Mouse (Mus musculus): ENCODE measurements around the gene Wdr73. TPM values are rescaled to one million over a fixed set of nuclear protein-coding genes. Genes with fewer than 3 reads are reported as not detected.

Wdr73 gene
- total RNA-seq, 2 experiments from 2014 or later: 27.5 to 29.9 TPM

DNA sequence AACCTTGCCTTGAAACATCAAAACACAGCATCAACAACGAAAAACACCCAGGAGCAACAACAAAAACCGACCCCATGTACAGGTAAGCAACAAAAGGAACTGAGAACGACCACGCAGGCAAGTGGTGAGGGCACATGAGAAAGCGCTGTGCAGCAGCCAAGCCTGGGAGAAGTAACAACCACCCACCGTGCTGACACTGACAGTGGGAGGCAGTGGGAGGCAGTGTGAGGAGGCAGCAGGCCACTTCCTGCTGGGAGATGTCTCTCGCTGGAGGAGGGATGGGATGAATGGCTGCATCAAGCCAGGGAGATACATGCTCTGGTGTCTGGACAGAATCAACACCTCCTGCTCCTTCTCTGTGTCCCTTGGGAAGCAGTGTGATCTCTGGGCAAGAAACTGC lies 3.9 kb downstream of the Wdr73 start:
- DNase-seq (ENCODE audit: low spot score in 2 of 2): peak; percentile 40 to 64

DNA sequence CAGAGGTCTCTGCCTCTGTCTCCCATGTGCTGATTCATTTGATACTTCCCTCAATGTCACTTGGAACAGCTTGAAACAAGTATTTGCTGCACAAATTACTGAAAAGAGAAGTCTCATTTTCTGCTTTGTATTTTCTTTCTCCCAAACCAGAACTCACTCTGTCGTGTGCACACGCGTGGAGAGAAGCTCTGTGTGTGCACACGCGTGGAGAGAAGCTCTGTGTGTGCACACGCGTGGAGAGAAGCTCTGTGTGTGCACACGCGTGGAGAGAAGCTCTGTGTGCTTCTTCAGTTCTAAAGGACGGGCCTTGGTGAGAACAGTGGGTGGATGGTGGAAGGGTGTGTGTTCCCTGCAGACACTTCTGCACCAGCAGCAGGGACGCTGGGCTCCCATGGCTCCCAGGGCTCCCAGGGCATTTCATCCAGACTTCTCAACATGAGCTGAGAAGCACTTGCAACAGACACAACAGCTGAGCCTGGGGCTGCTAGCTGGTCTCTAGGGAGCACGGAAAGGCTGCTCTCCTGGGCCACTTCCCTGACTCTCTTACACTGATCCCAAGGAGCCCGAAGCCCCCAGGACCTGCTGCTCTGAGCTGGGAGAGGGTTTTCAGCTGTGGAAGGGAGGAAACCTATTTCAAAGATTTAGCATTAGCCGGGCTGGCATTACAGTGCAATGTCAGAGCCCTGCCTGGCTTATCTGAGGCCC lies 6.1 kb downstream of the Wdr73 start:
- no peak for DNase-seq (ENCODE audit: low spot score in 2 of 2)

DNA sequence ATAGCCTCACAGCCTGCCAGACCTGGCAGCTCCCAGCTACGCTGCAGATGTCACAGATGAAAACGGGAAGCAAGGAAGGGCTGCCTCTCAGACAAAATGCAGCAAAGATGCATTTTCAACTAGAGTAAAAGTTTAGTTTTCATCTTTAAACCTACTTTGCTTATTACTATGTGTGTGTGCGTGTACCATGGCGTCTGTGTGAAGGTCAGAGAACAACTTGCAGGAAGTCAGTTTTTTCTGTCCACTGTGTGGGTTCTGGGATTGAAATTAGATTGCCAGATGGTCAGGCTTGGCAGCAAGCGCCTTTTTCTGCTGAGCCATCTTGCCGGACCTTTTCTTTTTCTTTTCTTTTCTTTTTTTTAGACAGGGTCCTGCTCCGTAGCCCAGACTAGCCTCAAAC lies 6.9 kb downstream of the Wdr73 start:
- DNase-seq (ENCODE audit: low spot score in 2 of 2): no peak

DNA sequence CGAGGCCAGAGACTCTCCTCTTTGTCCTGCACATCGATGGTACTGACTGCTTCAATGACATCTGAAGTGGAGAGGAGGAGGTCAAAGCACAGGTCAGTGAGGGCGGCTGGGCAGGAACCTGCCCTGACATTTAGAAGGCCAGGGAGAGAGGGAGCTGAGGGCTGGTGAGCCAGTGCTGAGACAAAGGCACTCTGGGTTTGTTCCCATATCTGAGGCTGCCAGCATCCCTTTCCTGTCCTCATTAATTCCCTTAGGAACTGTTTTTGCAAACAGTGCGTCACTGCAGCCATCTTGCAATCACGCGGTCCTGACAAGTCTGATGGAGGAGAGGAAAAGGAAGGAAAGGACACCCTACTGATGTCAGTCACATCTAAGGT lies 7.3 kb downstream of the Wdr73 start:
- DNase-seq (ENCODE audit: low spot score in 2 of 2): no peak

DNA sequence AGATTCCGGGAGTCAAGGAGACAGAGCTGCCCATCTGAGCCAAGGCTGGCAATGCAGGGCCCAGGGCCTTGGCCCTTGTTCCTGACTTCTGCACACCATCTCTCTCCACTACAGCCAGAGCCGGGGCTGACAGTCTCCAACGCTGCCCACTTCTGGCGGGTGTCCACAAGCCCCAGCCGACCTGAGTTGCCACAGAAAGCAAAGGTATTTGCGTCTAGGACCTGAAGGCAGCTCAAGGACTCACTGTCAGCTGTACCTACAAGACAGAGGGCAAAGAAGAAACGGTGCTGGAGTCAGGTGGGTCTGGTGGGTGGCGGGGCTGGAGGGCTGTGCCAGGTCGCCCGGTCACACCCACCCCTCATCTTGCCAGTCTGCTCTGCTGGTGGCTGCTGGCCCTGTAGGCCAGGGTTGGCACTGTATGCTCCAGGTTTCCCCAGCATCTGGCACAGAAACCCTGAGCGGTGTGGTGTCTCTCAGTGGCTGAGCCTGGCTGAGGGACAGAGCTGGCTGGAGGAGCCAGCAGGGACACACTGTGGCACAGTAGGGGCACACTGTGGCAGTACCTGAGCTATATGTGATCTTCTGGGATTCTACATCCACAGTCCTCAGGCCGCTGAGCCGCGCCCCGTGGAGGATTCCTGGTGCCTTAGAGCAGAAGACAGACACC lies 7.8 kb downstream of the Wdr73 start:
- no peak for DNase-seq (ENCODE audit: low spot score in 2 of 2)

DNA sequence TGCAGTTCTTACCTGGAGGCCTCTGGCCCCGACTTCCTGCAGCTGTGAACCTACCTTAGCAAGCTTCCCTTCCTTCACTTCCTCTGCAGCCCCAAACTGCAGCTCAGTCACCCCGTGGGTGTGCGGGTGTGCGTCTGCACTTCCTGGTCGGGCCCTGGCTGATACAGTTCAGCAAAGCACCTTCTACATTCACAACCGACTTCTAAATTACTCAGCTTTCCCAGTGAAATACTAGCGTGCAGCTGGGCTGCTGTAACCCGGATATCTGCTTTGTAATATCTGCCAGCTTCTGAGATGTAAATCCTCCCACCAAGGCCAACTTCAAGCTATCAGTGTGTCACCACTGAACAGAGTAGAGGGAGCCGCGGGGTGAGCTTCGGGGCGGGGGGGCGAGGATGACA lies 11.2 kb downstream of the Wdr73 start:
- DNase-seq (ENCODE audit: low spot score in 2 of 2): peak in 1 of 2 experiments; percentile 9

DNA sequence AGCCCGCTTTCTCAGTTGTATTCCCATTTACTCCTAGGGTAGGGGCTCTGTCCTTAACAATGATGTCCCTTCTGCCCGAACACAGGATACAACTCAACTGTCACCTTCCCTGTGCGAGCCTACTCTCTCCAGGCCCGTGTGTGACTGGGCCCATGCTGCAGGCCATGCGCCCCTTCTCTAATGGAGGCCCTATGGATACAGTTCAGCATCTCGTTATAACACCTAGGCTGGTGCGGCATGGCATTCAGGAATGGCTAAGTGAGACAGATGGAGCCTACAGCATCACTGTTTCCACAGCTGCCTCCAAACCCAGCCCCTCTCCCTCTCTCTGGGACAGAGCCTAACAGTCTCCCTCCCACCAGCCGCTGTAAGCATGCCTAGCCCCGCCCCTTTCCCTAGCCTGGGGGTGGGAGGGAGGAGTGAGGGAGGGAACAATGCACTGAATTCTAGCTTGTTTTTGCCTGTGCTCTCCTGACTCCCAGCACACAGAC lies 12.0 kb downstream of the Wdr73 start:
- DNase-seq (ENCODE audit: low spot score in 2 of 2): peak; percentile 48 to 50

DNA sequence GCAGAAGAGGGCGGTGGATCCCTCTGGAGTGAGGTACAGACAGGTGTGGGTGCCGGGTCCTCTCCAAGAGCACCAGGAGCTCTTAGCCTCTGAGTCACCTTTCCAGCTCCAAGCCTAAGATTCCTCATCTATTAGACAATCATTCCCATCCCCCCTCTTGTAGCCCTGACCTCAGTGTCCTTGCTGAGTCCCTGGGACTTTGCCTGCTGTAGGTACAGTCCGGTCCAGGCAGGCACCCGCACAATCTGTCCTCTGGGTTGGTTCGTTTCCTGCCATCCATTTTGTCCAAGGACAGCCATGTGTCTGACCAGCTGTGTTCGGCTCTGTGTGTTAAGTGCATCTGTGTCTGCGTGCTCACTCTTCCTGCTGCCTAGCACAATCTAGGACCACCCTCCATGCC lies 12.5 kb downstream of the Wdr73 start:
- DNase-seq (ENCODE audit: low spot score in 2 of 2): no peak

DNA sequence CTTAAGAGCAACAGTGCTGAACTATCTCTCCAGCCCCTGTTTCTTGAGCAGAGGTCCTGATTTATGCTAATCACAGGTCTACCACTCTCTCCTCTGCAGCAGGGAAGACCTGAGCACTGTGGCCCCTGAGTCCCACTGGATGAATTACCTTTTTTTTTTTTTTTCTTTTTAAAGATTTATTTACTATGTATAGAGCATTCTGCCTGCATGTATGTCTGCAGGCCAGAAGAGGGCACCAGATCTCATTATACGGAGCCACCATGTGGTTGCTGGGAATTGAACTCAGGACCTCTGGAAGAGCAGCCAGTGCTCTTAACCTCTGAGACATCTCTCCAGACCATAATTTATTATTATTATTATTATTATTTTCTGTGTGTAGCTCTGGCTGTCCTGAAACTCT lies 15.4 kb downstream of the Wdr73 start:
- DNase-seq (ENCODE audit: low spot score in 2 of 2): no peak

DNA sequence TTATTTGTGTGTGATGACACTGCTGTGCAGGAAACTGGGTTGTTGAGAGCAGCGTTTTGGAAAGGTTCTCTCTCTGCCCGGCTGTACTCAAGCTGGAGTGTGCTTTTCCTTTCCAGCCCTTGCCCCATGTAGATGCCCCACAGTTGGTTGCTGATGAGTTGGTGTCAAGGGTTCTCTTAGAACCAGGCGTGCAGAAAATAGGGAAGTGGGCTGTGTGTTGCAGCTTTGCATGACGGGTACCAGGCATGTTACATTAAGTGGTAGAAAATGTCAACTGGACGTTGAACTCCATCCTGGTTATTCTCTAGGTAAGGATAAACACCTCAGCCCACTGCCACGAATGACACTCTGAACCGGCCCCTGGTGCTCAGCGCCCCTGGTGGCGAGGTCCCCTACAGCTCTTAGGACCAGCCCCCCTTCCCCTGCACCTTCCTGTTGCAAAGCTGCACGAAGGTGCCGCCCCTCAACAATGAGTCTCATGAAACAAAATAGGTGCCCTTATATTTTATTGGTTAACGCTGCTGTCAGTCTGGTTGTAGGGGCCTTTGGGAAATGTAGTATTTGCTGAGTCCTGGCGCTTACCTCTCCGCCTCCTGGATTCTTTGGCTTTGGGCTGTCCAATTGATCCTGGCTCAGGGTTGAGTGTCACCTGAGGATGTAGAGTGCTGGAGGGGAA lies 18.1 kb downstream of the Wdr73 start:
- peak; percentile 53 to 55 for DNase-seq (ENCODE audit: low spot score in 2 of 2)

DNA sequence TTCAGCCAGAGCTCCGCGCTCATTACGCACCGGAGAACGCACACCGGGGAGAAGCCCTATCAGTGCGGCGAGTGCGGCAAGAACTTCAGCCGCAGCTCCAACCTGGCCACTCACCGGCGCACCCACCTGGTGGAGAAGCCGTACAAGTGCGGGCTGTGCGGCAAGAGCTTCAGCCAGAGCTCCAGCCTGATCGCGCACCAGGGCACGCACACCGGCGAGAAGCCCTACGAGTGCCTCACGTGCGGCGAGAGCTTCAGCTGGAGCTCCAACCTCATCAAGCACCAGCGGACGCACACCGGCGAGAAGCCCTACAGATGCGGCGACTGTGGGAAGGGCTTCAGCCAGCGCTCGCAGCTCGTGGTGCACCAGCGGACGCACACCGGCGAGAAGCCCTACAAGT lies 25.3 kb downstream of the Wdr73 start:
- DNase-seq (ENCODE audit: low spot score in 2 of 2): no peak

DNA sequence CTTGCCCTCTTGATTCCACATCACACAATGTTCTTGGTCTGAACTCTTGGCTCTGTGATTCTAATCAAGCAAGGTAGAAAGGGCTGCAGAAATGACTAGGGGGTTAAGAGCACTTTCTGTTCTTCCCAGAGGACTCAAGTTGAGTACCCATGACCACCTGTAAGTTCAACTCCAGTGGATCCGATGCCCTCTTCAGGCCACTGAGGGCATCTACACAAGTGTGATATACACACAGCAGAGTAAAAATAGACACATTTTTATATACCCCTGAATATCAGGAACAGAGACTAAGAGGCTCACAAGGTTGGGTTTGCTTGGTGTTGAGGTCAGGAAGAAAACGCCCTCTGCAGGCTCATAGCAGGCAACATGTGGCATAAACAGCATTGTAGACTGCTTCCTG lies 27.4 kb downstream of the Wdr73 start:
- DNase-seq (ENCODE audit: low spot score in 2 of 2): no peak

DNA sequence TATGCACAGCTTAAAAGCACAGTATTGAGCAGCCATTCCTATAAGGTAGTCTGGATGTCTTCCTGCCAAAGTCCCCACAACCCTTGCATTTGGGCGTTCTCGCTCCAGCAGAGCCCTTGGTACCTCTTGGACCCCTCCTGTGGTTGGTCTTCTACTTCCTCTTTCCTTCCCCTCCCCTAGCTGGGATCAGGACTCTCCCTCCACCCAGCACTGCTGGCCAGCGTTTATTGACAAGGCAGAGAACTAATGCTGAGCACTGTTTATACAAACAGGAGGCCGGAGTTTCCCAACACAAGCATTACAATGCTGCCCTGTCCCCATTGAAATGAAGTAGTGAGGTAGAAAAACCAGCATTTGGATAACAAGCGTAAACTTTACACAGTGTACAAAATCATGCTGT lies 28.0 kb downstream of the Wdr73 start:
- DNase-seq (ENCODE audit: low spot score in 2 of 2): no peak

DNA sequence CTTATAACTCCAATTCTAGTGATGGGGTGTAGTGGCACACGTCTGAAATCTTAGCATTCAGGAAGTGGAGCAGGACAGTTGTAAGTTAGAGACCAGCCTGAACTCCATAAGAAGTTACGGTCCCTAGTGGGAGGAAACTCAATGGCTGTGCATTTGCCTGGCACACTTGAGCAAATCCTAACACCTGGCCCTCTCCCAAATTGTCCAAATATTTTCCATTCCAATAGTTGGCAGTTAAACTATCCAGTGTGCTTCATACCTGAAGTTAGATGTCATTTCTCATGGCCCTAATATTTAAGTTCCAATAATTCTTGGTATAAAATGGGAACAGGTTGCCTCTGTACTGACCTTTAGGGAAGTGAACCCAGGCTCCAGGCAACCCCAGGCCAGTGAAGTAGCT lies 32.4 kb downstream of the Wdr73 start:
- DNase-seq (ENCODE audit: low spot score in 2 of 2): no peak

DNA sequence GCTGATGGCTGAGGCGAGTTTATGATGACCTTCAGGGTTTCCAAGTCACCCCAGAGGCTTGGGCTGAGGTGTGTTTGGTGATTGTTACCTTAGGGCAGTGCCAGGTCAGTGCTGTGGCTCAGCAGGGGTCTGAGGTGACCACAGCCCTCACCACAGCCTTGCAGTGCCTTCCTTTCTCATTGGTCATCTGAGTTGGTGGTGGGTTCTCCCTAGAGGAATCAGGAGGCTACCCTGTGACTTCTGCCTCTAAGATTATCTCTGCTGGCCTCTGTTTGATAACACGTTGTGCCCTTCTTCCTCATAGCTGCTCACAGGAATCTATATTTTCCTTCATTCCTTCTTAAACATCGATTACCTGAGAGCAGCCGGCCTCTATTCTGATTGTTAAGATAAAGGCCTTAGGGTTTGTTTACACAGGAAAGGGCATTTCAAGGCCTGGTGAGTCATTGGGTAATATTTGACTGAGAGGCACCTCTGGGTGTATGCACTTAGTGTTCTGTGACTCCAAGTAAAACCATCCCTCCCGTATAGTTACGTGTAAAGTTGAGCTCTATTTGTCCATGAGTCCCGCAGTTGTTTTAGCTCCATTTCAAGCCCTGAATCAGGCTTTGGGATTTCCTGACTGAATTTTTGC lies 34.4 kb downstream of the Wdr73 start:
- DNase-seq (ENCODE audit: low spot score in 2 of 2): no peak

DNA sequence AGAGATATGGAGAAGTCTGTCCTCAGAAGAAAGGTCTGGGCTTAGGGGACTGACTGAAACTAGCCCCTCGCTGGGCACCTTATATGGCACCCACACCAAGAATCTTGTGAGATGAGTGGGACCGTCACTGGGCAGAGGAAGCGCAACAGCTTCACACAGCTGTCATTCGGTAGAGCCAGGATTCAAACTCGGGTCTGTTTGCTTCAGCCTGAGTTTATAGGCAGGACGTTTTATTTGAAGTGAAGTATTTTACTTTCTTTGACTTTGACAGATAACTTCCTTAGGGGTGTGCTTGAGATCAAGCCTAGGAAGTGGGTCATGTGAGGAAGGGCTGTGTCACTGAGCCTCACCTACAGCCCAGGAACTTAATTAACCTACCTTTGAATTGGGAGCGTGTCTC lies 35.5 kb downstream of the Wdr73 start:
- no peak for DNase-seq (ENCODE audit: low spot score in 2 of 2)

DNA sequence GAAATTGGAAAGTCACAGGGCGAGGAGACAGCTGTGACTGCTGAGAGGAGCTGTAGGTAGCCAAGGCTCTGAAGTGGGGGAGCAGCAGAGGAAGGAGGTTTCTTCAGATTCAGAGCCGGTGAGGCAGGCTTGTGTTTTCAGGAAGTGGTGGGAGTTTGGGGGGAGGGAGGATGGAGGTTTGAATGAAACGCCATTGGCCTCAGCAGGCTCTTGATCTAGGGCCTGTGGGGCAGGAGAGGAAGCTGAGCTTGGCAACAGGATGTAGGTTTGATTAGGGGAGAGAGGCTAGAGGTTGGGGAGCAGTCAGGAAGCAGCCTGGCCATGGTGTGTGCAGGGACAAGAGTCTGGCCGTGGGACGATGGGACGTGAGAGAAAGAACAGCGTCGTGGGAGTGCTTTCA lies 36.2 kb downstream of the Wdr73 start:
- DNase-seq (ENCODE audit: low spot score in 2 of 2): no peak

DNA sequence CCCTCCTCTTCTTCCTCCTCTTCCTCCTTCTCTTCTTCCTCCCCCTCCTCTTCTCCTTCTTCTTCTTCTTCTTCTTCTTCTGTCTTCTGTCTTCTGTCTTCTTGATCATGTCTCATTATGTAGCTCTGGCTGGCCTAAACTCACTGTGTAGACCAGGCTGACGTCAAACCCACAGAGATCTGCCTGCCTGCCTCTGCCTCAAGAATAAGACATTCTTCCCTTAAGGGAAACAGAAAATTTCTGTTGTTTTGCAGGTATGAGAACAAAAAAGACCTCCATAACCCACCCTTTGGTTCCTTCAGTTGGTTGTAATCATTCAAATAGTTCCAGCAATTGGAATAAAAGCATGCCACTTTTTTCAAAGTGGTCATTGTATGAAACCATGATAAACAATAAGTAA lies 36.9 kb downstream of the Wdr73 start:
- no peak for DNase-seq (ENCODE audit: low spot score in 2 of 2)

DNA sequence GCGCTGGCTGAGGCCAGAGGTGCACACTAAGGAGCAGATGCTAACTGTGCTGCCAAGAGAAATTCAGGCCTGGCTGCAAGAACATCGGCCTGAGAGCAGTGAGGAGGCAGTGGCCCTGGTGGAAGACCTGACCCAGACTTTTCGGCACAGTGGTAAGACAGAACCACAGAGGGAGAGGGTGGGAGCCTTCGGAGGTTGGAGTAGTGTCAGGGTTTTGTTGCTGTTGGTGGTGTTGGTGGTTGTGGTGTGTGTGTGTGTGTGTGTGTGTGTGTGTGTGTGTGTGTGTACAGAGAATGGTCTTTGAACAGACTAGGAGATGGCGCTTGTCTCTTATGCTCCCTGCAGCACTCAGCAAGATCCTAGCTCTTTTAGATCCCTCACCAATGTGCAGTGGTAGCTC lies 37.5 kb downstream of the Wdr73 start:
- DNase-seq (ENCODE audit: low spot score in 2 of 2): no peak

DNA sequence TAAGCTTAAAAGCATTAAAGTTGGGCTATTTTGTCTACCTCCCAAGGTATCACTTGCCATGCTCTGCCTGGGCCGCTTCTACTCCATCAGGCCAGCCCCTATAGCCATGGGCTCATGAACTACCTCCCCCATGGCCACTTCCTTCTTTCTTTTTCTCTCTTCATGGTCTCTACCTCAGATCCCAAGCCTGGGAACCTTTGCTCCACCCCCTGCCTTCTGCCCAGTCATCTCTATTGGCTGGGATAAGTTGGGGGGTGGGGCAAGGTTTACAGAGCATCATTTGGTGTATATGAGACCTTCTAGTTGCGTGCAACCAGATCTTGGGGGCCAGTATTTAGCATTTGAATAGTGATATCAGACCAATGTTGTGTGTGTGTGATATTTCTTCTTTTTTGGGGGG lies 38.6 kb downstream of the Wdr73 start:
- no peak for DNase-seq (ENCODE audit: low spot score in 2 of 2)

DNA sequence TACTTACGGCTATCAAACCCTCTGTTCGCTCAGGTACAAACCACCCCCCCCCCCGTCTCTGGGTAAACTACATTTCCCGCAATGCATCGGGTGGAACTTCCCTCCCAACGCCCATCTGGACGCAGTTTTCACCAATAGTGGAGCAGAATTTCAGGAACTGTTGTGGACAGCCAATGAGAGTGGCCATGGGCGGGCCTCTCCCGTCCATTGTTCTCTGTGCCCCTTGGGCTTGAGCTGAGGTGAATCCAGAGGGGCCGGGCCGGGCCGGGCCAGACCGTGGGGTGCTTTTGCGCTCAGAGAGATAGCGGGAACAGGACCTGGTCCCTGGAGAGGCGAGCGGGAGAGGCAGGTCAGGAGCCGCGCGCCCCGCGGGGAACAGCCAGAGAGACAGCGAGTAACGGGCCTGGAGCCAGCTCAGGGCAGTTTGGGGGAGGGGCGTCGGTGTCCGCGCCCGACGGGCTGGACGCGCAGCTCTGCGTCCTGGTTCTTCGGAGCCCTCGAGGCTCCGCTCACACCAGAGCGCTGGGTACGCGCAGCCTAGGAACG lies 40.3 kb downstream of the Wdr73 start, which contains the start of gene Zscan2:
Gene Zscan2, plus strand, starts transcription at position 192 of the 546 bp plus-strand sequence.
- DNase-seq (ENCODE audit: low spot score in 2 of 2): peak; percentile 85 to 90

DNA sequence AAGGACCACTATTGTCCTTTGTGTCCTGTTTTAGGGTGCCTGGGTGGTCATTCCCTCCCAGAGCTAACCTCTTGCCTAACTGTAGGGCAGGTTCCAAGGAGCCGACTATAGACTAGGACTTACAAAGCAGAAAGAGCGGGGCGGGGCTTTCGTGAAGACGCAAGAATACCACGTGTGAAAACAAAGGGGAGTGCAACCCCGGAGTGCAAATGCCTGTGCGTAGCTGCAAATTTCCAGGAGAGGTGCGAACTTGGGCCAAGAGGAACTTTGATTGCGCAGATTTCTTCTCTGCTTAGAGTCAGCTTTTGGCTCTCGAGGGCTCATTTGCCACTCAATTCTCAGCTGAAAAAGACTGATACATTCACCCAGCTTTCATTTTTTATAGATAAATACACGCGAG lies 40.8 kb downstream of the Wdr73 start:
- DNase-seq (ENCODE audit: low spot score in 2 of 2): peak in 1 of 2 experiments; percentile 45
